Mouse (Mus musculus) heart, embryonic 14.5 days (tissue): Measurements from ENCODE around the gene Mrrf. TPM values are rescaled to one million over a fixed set of nuclear protein-coding genes. Genes with fewer than 3 reads are reported as not detected.

Experiments
- ATAC-seq: fragments of 200-750 bp; cut with Nextera tagmentation; 2 replicates; pipeline ENCODE4 v1.8.0; 2017; ENCODE audit warnings: low read depth, moderate TSS enrichment; ENCODE audit not compliant: insufficient number of reproducible peaks, insufficient read depth, low FRiP score
- H3K27ac ChIP-seq, 2 experiments: fragments of 200-500 bp in 1 of 2; fragments of 300-500 bp in 1 of 2; sonication (generic) in 1 of 2; replicated peaks in 1 of 2; 2 replicates each; pipeline ENCODE4 v1.5.1; 2012 to 2014; ENCODE audit warnings: low read depth in 2 of 2, low read length in 2 of 2, control low read depth in 1 of 2, mild to moderate bottlenecking in 1 of 2, mixed read lengths in 1 of 2; ENCODE audit not compliant: control insufficient read depth in 1 of 2, insufficient read depth in 1 of 2
- H3K27me3 ChIP-seq: fragments of 300-500 bp; sonication (generic); 2 replicates; pipeline ENCODE4 v1.6.1; 2014; ENCODE audit warnings: mild to moderate bottlenecking, low read length, control low read depth; ENCODE audit not compliant: control insufficient read depth, insufficient read depth
- H3K36me3 ChIP-seq: fragments of 300-500 bp; sonication (generic); 2 replicates; pipeline ENCODE4 v1.6.1; 2014; ENCODE audit warnings: mild to moderate bottlenecking, control low read depth, low read length, mixed read lengths; ENCODE audit not compliant: control insufficient read depth, insufficient read depth
- H3K4me1 ChIP-seq, 2 experiments: fragments of 200-500 bp in 1 of 2; fragments of 300-500 bp in 1 of 2; sonication (generic) in 1 of 2; 2 replicates each; pipeline ENCODE4 v1.6.1; 2012 to 2014; ENCODE audit warnings: low read length in 2 of 2, control low read depth in 1 of 2, mixed read lengths in 1 of 2; ENCODE audit not compliant: control insufficient read depth in 2 of 2, insufficient read depth in 2 of 2
- H3K4me2 ChIP-seq: fragments of 300-500 bp; sonication (generic); 2 replicates; pipeline ENCODE4 v1.6.1; 2014; ENCODE audit warnings: mild to moderate bottlenecking, low read length
- H3K4me3 ChIP-seq, 2 experiments: fragments of 200-500 bp in 1 of 2; fragments of 300-500 bp in 1 of 2; sonication (generic) in 1 of 2; 2 replicates each; pipeline ENCODE4 v1.5.1; 2012 to 2014; ENCODE audit warnings: low read length in 2 of 2, mild to moderate bottlenecking in 2 of 2, control low read depth in 1 of 2, low read depth in 1 of 2, moderate library complexity in 1 of 2; ENCODE audit not compliant: control insufficient read depth in 1 of 2, insufficient read depth in 1 of 2
- H3K9ac ChIP-seq: fragments of 300-500 bp; sonication (generic); 2 replicates; pipeline ENCODE4 v1.6.1; 2014; ENCODE audit warnings: mild to moderate bottlenecking, low read length
- H3K9me3 ChIP-seq: fragments of 300-500 bp; sonication (generic); 2 replicates; pipeline ENCODE4 v1.6.1; 2016; ENCODE audit warnings: low read length, control low read depth; ENCODE audit not compliant: control insufficient read depth
- WGBS: fragments of 180-500 bp; shearing (Covaris S2); extraction: QIAGEN DNeasy Blood & Tissue Kit; methylation state at CpG from one replicate; pipeline ENCODE4 v1.1.7; 2014; 5-methylcytosine and 5-hydroxymethylcytosine counted together
- polyA plus RNA-seq: library from polyadenylated mRNA; unstranded; fragments of >200 nt; fragmentation: Nextera tagmentation; extraction: Ambion mirVana; gene quantifications from 2 replicates; pipeline ENCODE4 v1.2.1, GENCODE M21; 2014

Gene Mrrf
- 42.7 and 45.1 TPM in 2 replicates for polyA plus RNA-seq

DNA sequence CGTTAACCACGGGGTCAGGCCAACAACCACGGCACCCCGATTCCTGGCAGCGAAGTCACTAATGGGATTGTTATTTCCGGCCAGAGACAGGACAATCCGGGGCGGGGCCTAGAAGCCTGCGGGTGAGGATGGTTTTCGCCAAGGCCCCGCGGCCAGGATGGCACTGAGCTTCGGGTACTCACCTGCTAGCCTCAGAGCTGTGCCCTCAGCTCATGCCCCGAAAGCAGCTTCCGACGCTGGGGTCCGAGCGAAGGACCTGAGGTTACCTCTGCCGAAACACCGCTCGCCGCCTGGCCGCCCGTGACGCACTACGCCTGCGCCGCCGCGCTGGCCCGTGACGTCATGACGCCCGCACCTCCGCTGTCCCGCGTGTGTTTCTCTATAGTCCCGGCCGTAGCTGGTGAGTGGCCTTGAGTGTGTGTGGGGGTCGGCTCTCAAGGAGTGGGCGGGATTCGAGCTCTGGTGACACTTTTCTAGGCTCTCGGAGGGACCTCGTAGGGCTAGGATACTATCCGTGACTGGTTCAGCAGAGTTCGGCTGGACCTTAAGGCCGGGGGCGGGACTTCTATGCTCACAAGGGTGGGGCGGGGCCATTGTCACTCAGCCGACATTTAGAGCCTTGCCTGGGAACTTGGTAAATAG lies at the start of gene Mrrf, which contains the start of gene Rbm18:
Mrrf (plus strand) TSS at position 90 of the 642 bp plus-strand sequence.
Rbm18 (minus strand) TSS at position 474 of the 642 bp plus-strand sequence.
- WGBS: under 1% methylated on average over 50 of the region's 50 CpGs
- Histone ChIP-seq H3K9ac (peak within 1 kb of the TSS; percentile 90), H3K4me2 (peak within 1 kb of the TSS; percentile 80), H3K4me1 (peaks cover 4 to 35% of the 10 kb centered on the region in 2 experiments; a peak in 3 of 4 replicates), H3K27ac (peak within 1 kb of the TSS; percentile 95), H3K27me3 (no peaks in the 10 kb centered on the region), H3K9me3 (no peaks in the 10 kb centered on the region), H3K36me3 (peaks cover 31% of the 10 kb centered on the region), H3K4me3 (peak within 1 kb of the TSS; percentile 88 to 89)
- peak; percentile 95 for ATAC-seq

DNA sequence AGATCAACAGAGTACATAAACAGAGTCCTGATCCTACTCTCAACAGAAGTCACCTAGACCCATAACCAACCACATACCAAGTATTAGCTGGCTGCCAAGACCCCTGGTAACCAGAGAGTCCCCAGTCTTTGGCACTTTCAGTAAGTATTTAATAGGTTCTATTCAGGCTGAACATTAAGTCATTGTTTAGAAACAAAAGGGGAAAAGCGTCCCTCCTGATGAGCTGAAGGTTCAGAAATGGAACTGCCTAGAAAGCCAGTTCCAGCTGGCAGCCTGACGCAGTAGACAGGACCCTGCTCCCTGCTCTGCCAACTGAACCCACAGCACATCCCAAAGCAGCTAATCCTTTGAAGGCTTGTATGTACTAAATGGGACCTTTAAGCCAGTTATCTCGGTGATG lies 47.0 kb upstream of the Mrrf start:
- WGBS: 61% methylated on average over 3 of the region's 3 CpGs
- H3K4me1 ChIP-seq: peaks cover 11 to 15% of the 10 kb centered on the region in 2 experiments; a peak in 3 of 4 replicates
- no peak for ATAC-seq
- H3K9ac ChIP-seq: no peak overlapping the region
- H3K27me3 ChIP-seq: peaks cover 91% of the 10 kb centered on the region
- no peak overlapping the region for H3K27ac ChIP-seq
- H3K4me2 ChIP-seq: no peak overlapping the region
- no peak overlapping the region for H3K4me3 ChIP-seq
- H3K9me3 ChIP-seq: no peaks in the 10 kb centered on the region
- no peaks in the 10 kb centered on the region for H3K36me3 ChIP-seq

DNA sequence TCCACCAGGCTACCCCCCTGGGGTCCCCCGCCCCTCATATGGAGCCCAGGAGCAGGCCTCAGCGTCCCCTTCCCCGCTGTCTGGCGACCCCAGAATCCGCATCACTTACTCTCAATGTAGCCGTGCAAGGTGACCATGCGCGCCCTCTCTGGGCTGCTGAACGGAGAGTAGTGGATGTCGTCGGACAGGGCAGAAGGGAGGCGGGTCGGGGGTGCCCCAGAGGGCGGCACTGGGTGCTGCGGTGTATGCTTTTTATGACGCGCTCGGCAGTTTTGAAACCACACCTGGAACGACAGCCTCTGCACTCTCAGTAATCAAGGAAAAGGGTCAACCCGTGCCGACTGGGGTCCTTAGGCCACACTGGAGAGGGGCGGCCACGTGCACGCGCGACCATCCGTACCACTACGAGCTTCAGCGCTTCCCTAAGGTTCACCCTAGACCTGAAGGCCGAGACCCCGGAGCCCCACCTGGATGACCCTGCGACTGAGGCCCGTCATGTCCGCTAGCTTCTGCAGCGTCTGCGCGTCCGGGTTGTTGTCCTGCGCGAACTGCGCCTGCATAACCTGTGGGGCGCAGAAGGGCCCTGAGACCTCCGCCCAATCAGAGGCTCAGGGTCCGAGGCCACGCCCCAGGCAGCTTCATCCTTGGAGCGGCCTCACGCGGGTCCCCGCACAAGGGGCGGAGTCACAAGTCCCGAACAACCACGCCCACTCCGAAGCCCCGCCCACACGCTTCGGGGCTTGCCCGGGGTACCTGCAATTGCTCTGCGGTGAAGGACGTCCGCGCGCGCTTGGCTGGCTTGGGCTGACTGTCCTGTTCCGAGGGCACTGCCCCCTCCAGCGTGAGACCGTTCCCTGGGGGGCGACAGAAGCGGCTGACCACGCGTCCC lies 45.1 kb upstream of the Mrrf start:
- peaks cover 11 to 15% of the 10 kb centered on the region in 2 experiments; a peak in 3 of 4 replicates for H3K4me1 ChIP-seq
- ATAC-seq: peak; percentile 69
- 2% methylated on average over 70 of the region's 70 CpGs for WGBS
- H3K27me3 ChIP-seq: peaks cover 98% of the 10 kb centered on the region
- H3K9me3 ChIP-seq: no peaks in the 10 kb centered on the region
- H3K4me2 ChIP-seq: peak overlapping the region; percentile 91
- H3K9ac ChIP-seq: 0 out of 2 replicates have a peak overlapping the region, but pooled peaks have one; percentile 7
- H3K4me3 ChIP-seq: peak overlapping the region; percentile 44 to 48
- H3K27ac ChIP-seq: no peak overlapping the region
- H3K36me3 ChIP-seq: no peaks in the 10 kb centered on the region

DNA sequence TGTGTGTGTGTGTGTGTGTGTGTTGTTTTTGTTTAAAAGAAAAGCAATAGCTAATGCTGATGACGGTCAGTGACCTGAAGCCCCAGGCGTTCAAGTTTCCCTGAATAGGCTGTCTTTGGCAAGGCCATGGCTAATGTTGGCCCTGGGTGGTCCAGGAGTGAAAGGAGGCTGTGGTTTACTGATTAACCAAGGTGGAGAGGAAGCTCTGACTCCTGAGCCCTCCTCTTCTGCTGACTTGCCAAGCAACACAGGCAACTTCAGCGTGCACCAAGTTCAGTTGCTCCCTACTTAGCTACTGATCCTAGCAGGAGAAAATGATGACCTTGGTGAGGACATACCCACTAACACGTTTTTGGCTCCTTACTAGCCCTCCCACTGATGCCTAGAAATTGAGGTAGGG lies 43.4 kb upstream of the Mrrf start:
- peaks cover 98% of the 10 kb centered on the region for H3K27me3 ChIP-seq
- H3K4me1 ChIP-seq: peaks cover 11 to 15% of the 10 kb centered on the region in 2 experiments; a peak in 3 of 4 replicates
- WGBS: 16% methylated on average over 4 of the region's 4 CpGs
- no peak overlapping the region for H3K27ac ChIP-seq
- ATAC-seq: no peak
- H3K36me3 ChIP-seq: no peaks in the 10 kb centered on the region
- H3K4me3 ChIP-seq: no peak overlapping the region
- H3K4me2 ChIP-seq: no peak overlapping the region
- H3K9ac ChIP-seq: no peak overlapping the region
- H3K9me3 ChIP-seq: no peaks in the 10 kb centered on the region

DNA sequence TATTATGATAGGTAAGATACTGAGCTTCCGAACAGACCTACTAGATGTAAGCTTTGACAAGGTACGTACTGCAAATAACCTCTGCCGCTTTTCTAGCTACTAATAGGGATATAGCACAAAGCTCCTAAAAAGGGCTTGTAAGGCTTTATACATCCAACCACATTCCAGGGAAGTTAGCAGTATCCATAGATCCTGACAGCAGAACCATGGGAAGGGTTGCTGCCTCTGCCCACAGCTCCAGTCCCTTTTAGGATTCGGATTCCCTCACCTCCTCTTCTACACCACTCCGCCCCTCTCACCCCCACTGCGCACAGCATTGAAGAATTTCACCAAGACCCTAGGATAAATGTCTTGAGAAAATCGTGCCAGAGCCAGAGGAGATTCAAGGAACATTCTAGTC lies 42.9 kb upstream of the Mrrf start:
- no peak for ATAC-seq
- Histone ChIP-seq H3K4me3 (no peak overlapping the region), H3K27me3 (peaks cover 100% of the 10 kb centered on the region), H3K4me2 (no peak overlapping the region), H3K9me3 (no peaks in the 10 kb centered on the region), H3K4me1 (peaks cover 11 to 15% of the 10 kb centered on the region in 2 experiments; a peak in 3 of 4 replicates), H3K9ac (no peak overlapping the region), H3K36me3 (no peaks in the 10 kb centered on the region), H3K27ac (no peak overlapping the region)
- 19% methylated on average over 7 of the region's 7 CpGs for WGBS

DNA sequence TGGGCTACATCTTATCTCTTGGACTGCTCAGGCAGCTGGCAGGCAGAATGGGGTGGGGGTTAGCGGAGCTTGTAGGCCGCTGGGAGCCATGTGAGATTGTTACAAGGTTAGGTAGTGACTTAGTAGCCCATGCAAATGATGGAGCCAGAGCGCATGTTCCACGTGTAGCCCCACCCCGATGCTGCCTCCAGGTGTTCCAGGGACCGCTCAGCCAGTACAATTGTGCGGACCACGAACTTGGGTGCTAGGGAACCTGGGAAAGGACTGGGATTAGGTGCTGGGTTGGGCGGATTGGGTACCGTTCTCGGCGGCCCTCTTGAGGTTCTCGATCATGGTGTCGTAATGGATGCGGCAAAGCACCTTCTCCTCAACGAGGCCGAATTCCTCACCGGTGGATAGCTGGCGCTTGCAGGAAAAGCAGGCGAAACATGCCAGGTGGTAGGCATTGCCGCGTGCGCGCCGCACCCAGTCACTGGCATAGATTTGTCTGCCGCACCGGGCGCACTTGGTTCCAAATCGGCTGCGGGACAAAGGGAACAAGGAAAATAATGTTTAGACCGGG lies 42.2 kb upstream of the Mrrf start:
- WGBS: 8% methylated on average over 31 of the region's 31 CpGs
- Histone ChIP-seq H3K36me3 (no peaks in the 10 kb centered on the region), H3K4me2 (no peak overlapping the region), H3K4me1 (peaks cover 11 to 15% of the 10 kb centered on the region in 2 experiments; a peak in 3 of 4 replicates), H3K27me3 (peaks cover 100% of the 10 kb centered on the region), H3K9ac (no peak overlapping the region), H3K4me3 (no peak overlapping the region), H3K27ac (no peak overlapping the region), H3K9me3 (no peaks in the 10 kb centered on the region)
- ATAC-seq: no peak

DNA sequence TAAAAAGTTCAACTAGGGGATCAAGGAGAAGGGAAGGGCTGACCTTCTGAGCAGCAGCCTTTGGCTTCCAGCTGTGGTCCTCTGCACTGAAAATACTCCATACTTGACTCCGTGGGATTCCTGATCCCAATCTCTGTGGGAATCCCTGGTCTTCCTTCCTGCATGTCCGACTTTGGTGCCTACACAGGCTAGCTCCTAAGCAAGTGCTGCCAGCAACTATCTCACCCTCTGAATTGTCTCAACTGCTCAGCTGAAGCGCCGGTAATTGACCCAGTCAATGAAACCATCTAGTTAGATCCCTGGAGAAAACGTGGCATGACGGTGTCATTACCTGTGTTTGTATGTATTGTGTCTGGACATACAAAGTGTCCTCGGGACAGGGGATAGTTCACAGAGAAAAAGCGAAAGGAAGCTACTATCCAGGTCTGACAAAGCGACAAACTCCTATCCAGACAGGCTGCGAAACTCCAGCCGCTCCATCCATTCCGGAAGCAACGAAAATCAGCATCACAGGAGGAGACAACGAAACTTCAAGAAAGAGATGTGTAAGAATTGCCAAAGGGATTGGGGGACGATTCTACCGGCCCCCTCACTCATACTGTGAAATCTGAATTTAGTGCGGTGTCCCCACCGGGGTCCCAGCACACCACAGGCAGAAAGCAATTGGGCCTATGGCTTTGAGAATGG lies 38.9 kb upstream of the Mrrf start:
- peaks cover 4% of the 10 kb centered on the region in 2 experiments; a peak in 1 of 4 replicates for H3K4me1 ChIP-seq
- no peaks in the 10 kb centered on the region for H3K9me3 ChIP-seq
- H3K9ac ChIP-seq: no peak overlapping the region
- H3K36me3 ChIP-seq: no peaks in the 10 kb centered on the region
- H3K4me3 ChIP-seq: no peak overlapping the region
- WGBS: 8% methylated on average over 18 of the region's 18 CpGs
- ATAC-seq: no peak
- H3K4me2 ChIP-seq: no peak overlapping the region
- peaks cover 98% of the 10 kb centered on the region for H3K27me3 ChIP-seq
- H3K27ac ChIP-seq: no peak overlapping the region
